Mouse (Mus musculus) liver, adult (tissue): Measurements from ENCODE around the gene Nup98.

Experiments used
- GATA4 ChIP-seq: IDR thresholded peaks from 2 replicates; pipeline ENCODE4 v1.6.1; 2014; ENCODE audit warnings: mild to moderate bottlenecking, low read length; ENCODE audit not compliant: insufficient replicate concordance

The Nup98 gene

DNA sequence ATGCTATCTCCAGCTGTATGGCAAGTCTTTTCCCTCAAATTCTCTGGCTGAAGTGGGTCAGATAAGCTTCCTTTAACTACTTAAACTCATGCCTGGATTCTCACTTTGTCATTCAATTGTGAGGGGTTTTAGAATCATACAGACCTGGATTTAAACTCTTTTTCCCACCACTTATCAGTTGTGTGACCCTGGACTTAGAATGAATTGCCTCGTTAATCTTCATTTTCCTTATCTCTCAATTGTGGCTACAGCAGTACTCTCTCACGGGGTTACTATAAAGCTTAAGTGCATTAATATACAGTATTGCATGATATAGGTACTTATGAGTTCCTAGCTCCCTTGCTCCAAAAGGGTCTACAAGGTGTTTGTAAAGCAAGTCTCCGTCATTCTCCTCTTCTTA lies 32.9 kb upstream of the Nup98 start:
- TF ChIP-seq GATA4 = no peak

GRCm38 (mm10) chr7:102242371-102242770 lies 32.4 kb upstream of the Nup98 start:
- TF ChIP-seq GATA4 = no peak

DNA sequence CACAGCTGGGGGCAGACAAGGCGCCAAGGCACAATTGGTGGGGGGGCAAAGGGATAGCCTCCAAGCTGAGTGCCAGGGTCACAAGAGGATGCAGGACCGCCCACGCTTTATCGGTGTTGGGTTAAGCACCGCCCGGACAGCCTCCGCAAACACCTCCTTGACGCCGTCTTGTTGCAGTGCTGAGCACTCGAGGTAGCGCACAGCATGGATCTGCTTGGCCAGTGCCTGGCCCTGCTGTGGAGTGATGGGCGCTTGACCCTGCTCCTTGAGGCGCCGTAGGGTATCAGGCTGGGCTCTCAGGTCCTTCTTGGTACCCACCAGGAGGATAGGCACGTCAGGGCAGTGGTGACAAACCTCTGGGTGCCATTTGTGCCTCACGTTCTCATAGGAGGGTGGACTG lies 29.6 kb upstream of the Nup98 start:
- TF ChIP-seq GATA4 = no peak

DNA sequence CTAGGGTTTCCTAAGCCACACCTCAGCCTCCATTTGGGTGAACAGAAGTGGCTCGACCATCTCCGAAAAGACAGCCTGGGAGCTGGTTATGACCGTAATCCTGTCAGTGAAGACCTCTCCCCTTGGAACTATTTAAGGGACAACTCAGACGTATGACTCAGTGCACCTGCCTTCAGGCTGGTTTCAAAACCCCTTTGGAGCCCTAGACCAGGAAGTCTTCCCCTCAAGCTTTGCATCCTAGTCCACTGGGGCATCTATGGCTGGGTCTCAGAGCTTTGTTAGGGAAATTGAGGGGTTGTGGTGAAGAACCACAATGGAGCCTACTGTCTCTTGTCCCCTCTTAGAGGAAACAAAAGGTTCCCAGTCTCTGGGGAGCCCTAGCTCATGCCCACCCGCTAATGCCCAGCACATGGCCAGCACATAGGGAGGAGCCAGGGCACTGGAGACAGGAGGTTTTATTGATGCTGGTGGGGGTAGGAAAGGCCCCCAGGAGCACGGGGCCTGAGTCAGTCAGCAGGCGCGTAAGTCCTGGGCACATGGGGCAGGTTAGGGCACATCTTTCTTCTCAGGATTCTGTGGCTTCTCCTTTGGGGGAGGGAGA lies 28.8 kb upstream of the Nup98 start:
- no peak for TF ChIP-seq GATA4

DNA sequence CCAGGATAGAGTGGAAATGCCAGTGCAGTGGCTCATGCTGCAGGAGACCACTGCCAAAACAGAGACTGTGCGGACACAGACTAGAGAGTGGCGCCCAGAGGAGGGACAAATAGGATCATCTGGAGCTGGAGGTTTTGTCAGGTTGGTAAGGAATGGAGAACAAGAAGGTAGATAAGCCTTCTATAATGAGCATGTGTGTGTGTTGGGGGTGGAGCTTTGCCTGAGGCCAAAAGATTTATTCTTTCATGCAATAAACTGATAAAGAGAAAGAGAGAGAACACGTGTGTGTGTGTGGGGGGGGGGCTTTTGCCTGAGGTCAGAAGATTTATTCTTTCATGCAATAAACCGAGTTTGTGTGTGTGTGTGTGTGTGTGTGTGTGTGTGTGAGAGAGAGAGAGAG lies 23.1 kb upstream of the Nup98 start:
- no peak for TF ChIP-seq GATA4

- TF ChIP-seq GATA4 = no peak
Measured at GRCm38 (mm10) chr7:102229814-102230213, 19.8 kb upstream of the Nup98 start.

DNA sequence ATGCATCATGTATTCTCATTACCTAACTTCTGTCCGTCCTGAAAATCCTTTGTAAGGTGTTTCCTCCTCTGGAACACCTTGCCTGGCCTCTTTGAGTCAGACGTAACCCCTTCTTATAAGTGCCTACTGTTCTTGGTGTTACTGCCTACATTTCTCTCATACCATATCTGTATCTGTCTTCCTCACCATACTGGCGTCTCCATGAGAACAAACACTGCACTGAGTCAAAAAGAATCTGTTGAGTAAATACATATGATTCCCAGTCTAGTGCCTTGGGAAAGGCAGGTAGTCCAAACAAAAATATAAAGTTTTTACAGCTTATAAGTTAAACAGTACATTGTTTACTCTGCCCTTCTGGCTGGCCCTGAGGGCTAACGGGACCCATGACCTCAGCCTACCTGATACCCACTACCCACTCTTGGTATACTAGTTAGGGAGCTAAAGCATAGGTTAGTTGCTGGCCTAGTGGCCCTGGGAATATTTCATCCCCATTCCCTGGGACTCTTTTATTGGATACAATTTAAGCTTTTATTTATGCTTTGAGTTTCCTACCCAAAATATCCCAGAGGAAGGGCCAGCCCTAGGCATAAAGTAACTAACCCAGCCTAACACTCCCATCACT lies 18.2 kb upstream of the Nup98 start:
- TF ChIP-seq GATA4 = no peak

GRCm38 (mm10) chr7:102226051-102226450 lies 16.1 kb upstream of the Nup98 start:
- TF ChIP-seq GATA4 = no peak; the same call in 1 of the 2 replicates

- TF ChIP-seq GATA4 = no peak
Measured at GRCm38 (mm10) chr7:102223883-102224738, 14.1 kb upstream of the Nup98 start.

GRCm38 (mm10) chr7:102222830-102223556 lies 13.0 kb upstream of the Nup98 start:
- TF ChIP-seq GATA4 = no peak

GRCm38 (mm10) chr7:102222336-102222735 lies 12.4 kb upstream of the Nup98 start:
- no peak for TF ChIP-seq GATA4

DNA sequence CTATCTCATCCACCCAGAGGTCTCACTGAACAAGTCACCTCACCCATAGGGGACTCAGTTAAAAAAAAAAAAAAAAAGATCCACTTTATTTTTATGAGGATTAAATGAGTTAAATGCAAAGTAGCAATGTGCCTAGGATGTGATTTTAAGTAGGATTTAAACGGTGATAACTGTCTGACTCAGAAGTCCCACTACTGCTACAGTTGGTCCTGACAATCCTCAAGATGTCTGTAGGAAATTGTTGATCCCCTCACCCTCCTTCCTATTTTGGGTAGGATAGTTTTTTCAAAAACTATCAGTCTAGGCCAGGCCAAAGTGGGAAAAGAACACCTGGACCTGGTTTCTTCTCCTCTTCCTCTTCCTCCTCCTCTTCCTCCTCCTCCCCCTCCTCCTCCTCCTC lies 11.9 kb upstream of the Nup98 start:
- TF ChIP-seq GATA4 = no peak

DNA sequence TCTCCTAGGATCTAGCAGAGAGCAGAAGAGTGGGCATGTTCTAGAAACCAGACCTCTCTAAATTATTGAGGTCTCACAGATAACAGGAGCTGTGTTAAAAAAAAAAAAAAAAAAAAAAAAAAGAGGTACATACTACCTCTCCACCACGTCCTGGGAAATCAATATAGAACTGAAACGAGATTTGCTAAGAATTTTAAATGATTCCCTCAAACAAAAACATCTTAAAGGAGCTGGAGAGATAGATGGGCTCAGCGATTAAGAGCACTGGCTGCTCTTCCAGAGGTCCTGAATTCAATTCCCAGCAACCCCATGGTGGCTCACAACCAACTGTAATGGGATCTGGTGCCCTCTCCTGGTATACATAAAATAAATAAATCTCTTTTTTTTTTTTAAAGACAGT lies 1.1 kb upstream of the Nup98 start:
- TF ChIP-seq GATA4 = no peak

DNA sequence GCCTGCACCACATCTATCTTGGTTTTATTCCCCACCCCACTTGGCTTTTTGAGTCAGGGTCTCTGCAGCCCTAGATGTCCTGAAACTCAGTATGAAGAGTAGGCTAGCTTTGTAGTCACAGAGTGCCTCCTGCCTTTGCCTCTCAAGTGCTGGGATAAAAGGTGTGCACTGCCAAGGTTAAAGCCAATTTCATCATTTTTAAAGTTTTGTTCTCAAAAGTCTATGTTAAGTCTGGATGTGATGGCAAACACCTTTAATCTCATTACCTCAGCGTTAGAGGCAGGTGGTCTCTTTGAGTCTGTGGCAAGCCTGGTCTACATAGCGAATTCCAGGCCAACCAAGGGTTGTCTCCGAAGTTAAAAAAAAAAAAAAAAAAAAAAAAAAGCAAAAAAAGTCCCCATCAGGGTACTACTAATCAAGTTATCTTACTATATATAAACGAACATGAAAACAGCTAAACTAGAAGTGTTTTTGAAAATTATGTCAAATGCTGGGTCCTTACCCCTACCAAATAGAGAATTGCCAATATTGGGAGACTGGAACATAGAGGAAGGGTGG lies 1.1 kb downstream of the Nup98 start:
- no peak for TF ChIP-seq GATA4

DNA sequence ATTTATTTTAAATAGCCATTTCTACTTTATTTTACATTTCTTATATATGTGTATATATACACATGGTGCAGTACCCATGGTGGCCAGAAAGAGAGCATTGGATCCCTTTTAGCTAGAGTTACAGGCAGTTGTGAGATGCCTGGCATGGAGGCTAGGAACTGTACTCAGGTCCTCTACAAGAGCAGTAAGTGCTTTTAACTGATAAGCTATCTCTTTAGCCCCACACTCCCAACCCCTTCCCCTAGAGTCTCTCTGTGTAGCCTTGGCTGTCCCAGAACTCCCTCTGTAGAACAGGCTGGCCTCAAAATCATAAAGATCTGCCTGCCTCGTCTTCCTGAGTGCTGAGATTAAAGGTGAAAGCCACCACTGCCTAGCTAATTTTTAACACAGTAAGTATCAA lies 4.3 kb downstream of the Nup98 start:
- TF ChIP-seq GATA4 = no peak
